19 mouse cellular contexts compared by ENCODE assay signal in genomic region chr1:192058911-192059310, GRCm38 (mm10).
"Had no signal": no experiment of that assay in that cellular context is flagged by ENCODE, and none has a peak within 500 bp of the region (broad histone marks: within the 10 kb centered on the region; RNA-seq: fewer than 3 reads in every experiment).

No protein-coding gene starts in this region.

- H3K36me3 ChIP-seq: midbrain, embryonic 10.5 days; neural tube, embryonic 13.5 days; neural tube, embryonic 15.5 days had no signal

- H3K27ac ChIP-seq: liver, embryonic 12.5 days; liver, embryonic 14.5 days; midbrain, embryonic 10.5 days; neural tube, embryonic 13.5 days; neural tube, embryonic 15.5 days had no signal

- ATAC-seq: liver, embryonic 12.5 days had no signal

- H3K4me1 ChIP-seq: liver, embryonic 12.5 days; midbrain, embryonic 10.5 days; neural tube, embryonic 13.5 days; neural tube, embryonic 15.5 days had no signal

- H3K4me2 ChIP-seq: liver, embryonic 12.5 days; lung, embryonic 14.5 days; neural tube, embryonic 13.5 days; neural tube, embryonic 15.5 days had no signal

- H3K9ac ChIP-seq: liver, embryonic 12.5 days; liver, embryonic 14.5 days; lung, embryonic 14.5 days; neural tube, embryonic 13.5 days; neural tube, embryonic 15.5 days had no signal

- H3K9me3 ChIP-seq: midbrain, embryonic 10.5 days; neural tube, embryonic 15.5 days had no signal

- H3K27me3 ChIP-seq: liver, embryonic 12.5 days; neural tube, embryonic 13.5 days; neural tube, embryonic 15.5 days had no signal

- H3K4me3 ChIP-seq: liver, embryonic 12.5 days; midbrain, embryonic 10.5 days; myocyte; neural tube, embryonic 13.5 days; neural tube, embryonic 15.5 days had no signal

- DNase-seq: lung, adult 18-20 months; lung, embryonic 14.5 days; lung, postnatal 10 days; lung, postnatal 4 days; midbrain, embryonic 14.5 days; retina, postnatal 1 day; right cerebral cortex, adult 18-20 months; right cerebral cortex, postnatal 25 days; right cerebral cortex, postnatal 4 days; spleen, adult 18-20 months; thymus, adult 2 months; thymus, postnatal 25 days; thymus, postnatal 4 days had no signal
